Mouse (Mus musculus) adrenal gland, postnatal 36 days (tissue): ENCODE measurements at regions not wholly inside any gene's neighbourhood (a gene's known extent, or its start where the extent isn't known, plus 50 kb on each side); places are given as distances from the start of the nearest gene placed in this dataset.

Source experiments
- DNase-seq, 2 experiments: peaks; one replicate each; pipeline ENCODE4 v3.0.0; 2021; ENCODE audit warnings: mixed read lengths in 1 of 2

GRCm38 (mm10) chr12:7919709-7920324 lies 57.6 kb upstream of the Apob start:
- no peak for DNase-seq

- no peak for DNase-seq
These were observed 56.6 kb upstream of the Apob start for GRCm38 (mm10) chr12:7920888-7921287.
